Mouse (Mus musculus) heart, postnatal 25 days (tissue): ENCODE data around the gene Rpl34. TPM values are rescaled to one million over a fixed set of nuclear protein-coding genes. Genes with fewer than 3 reads are reported as not detected.

Experiments used
- DNase-seq: peaks from one replicate; pipeline ENCODE4 v3.0.0; 2022; ENCODE audit warnings: low spot score
- intact Hi-C: fragments of 180-260 bp; cut with DNase I; formaldehyde crosslinking; loops from one replicate; pipeline ENCODE4 v1.15.1; 2025
- total RNA-seq, 2 experiments: library from RNA; stranded (reverse); gene quantifications; 2 replicates each; pipeline ENCODE4 v1.2.3; 2021

Gene Rpl34
- 100 to 1,000 TPM; 365 to 388 TPM for total RNA-seq

GRCm38 (mm10) chr3:130730189-130730653 lies at the start of gene Rpl34:
Gene Rpl34 (minus strand): TSS chr3:130730398.
- DNase-seq: peak; percentile 88
- intact Hi-C loops: loop anchor here (10.0 kb wide), 1 partner anchor 835 kb away; the partner anchor contains the start of gene Papss1

GRCm38 (mm10) chr3:130768172-130768571 lies 38.0 kb upstream of the Rpl34 start:
- no peak for DNase-seq
- intact Hi-C loops: no loop called here

GRCm38 (mm10) chr3:130764091-130764490 lies 33.9 kb upstream of the Rpl34 start:
- DNase-seq: no peak
- intact Hi-C loops: no loop called here

- intact Hi-C loops: loop anchor here (2.0 kb wide), 1 partner anchor 478 kb away; no protein-coding TSS in a partner anchor
- DNase-seq: no peak
Measured at GRCm38 (mm10) chr3:130760711-130761435, 30.7 kb upstream of the Rpl34 start.

- intact Hi-C loops: no loop called here
- no peak for DNase-seq
Measured at GRCm38 (mm10) chr3:130758157-130758841, 28.1 kb upstream of the Rpl34 start.

GRCm38 (mm10) chr3:130757117-130757852 lies 27.1 kb upstream of the Rpl34 start:
- DNase-seq: no peak
- intact Hi-C loops: no loop called here

GRCm38 (mm10) chr3:130749206-130749605 lies 19.0 kb upstream of the Rpl34 start:
- intact Hi-C loops: no loop called here
- DNase-seq: no peak

GRCm38 (mm10) chr3:130746673-130747619 lies 16.7 kb upstream of the Rpl34 start:
- intact Hi-C loops: no loop called here
- no peak for DNase-seq

- no peak for DNase-seq
- intact Hi-C loops: loop anchor here (10.0 kb wide), 1 partner anchor 827 kb away; the partner anchor contains the start of gene Papss1
Measured at GRCm38 (mm10) chr3:130737652-130738361, 7.6 kb upstream of the Rpl34 start.

GRCm38 (mm10) chr3:130736758-130737157 lies 6.6 kb upstream of the Rpl34 start:
- DNase-seq: no peak
- intact Hi-C loops: loop anchor here (10.0 kb wide), 1 partner anchor 828 kb away; the partner anchor contains the start of gene Papss1

- DNase-seq: no peak
- intact Hi-C loops: loop anchor here (2.0 to 10.0 kb wide), 3 partner anchors 19 to 1005 kb away; partner anchors contain the start of gene Papss1
Measured at GRCm38 (mm10) chr3:130729472-130730188, 568 bp downstream of the Rpl34 start.

GRCm38 (mm10) chr3:130727676-130728075 lies 2.5 kb downstream of the Rpl34 start:
- intact Hi-C loops: loop anchor here (2.0 to 10.0 kb wide), 2 partner anchors 17 to 1003 kb away; no protein-coding TSS in a partner anchor
- no peak for DNase-seq

- intact Hi-C loops: loop anchor here (10.0 kb wide), 1 partner anchor 1002 kb away; no protein-coding TSS in a partner anchor
Measured at GRCm38 (mm10) chr3:130727036-130727435, 3.2 kb downstream of the Rpl34 start.

GRCm38 (mm10) chr3:130725718-130726117 lies 4.5 kb downstream of the Rpl34 start:
- no peak for DNase-seq
- intact Hi-C loops: loop anchor here (10.0 kb wide), 1 partner anchor 1001 kb away; no protein-coding TSS in a partner anchor

More at GRCm38 (mm10) chr3:130727036-130727435, 3.2 kb downstream of the Rpl34 start:
- no peak for DNase-seq

- intact Hi-C loops: loop anchor here (10.0 kb wide), 1 partner anchor 998 kb away; no protein-coding TSS in a partner anchor
- DNase-seq: no peak
Measured at GRCm38 (mm10) chr3:130722733-130723478, 7.3 kb downstream of the Rpl34 start.

- intact Hi-C loops: loop anchor here (10.0 kb wide), 1 partner anchor 995 kb away; no protein-coding TSS in a partner anchor
- DNase-seq: no peak
Measured at GRCm38 (mm10) chr3:130720225-130720624, 10.0 kb downstream of the Rpl34 start.

- intact Hi-C loops: no loop called here
Measured at GRCm38 (mm10) chr3:130718871-130719270, 11.3 kb downstream of the Rpl34 start.

More at GRCm38 (mm10) chr3:130718871-130719270, 11.3 kb downstream of the Rpl34 start:
- no peak for DNase-seq
